Mouse (Mus musculus): Measurements from ENCODE around the gene Zbtb8a.
"Not testable (repeated sequence)": the region's sequence is repeated elsewhere in the genome, so short reads cannot be mapped to it uniquely, and the experiment has no call there.

The Zbtb8a gene

GRCm38 (mm10) chr4:129377601-129378390 is at the start of gene Zbtb8a:
Gene Zbtb8a, minus strand, starts transcription at chr4:129378116.
- peak; percentile 36 for DNase-seq

GRCm38 (mm10) chr4:129418321-129418720 is 40.4 kb upstream of the Zbtb8a start:
- DNase-seq = no peak

- no peak for DNase-seq
Measured at GRCm38 (mm10) chr4:129416478-129416877, 38.6 kb upstream of the Zbtb8a start.

- DNase-seq = no peak
Measured at GRCm38 (mm10) chr4:129415892-129416291, 38.0 kb upstream of the Zbtb8a start.

GRCm38 (mm10) chr4:129410991-129411390 is 33.1 kb upstream of the Zbtb8a start:
- DNase-seq = no peak

GRCm38 (mm10) chr4:129410532-129410931 is 32.6 kb upstream of the Zbtb8a start:
- DNase-seq = not testable (repeated sequence)

GRCm38 (mm10) chr4:129406447-129406846 is 28.5 kb upstream of the Zbtb8a start:
- DNase-seq = peak; percentile 13

GRCm38 (mm10) chr4:129399813-129400212 is 21.9 kb upstream of the Zbtb8a start:
- no peak for DNase-seq

GRCm38 (mm10) chr4:129396960-129397359 is 19.0 kb upstream of the Zbtb8a start:
- DNase-seq = no peak

- DNase-seq = no peak
Measured at GRCm38 (mm10) chr4:129394089-129394870, 16.4 kb upstream of the Zbtb8a start.

- no peak for DNase-seq
Measured at GRCm38 (mm10) chr4:129390936-129391557, 13.1 kb upstream of the Zbtb8a start.

GRCm38 (mm10) chr4:129390216-129390743 is 12.4 kb upstream of the Zbtb8a start:
- DNase-seq = no peak

- no peak for DNase-seq
Measured at GRCm38 (mm10) chr4:129388404-129388803, 10.5 kb upstream of the Zbtb8a start.

- no peak for DNase-seq
Measured at GRCm38 (mm10) chr4:129386989-129387388, 9.1 kb upstream of the Zbtb8a start.

GRCm38 (mm10) chr4:129386269-129386946 is 8.5 kb upstream of the Zbtb8a start:
- no peak for DNase-seq

- DNase-seq = no peak
Measured at GRCm38 (mm10) chr4:129385685-129386084, 7.8 kb upstream of the Zbtb8a start.

GRCm38 (mm10) chr4:129384440-129384839 is 6.5 kb upstream of the Zbtb8a start:
- DNase-seq = no peak

GRCm38 (mm10) chr4:129383586-129383985 is 5.7 kb upstream of the Zbtb8a start:
- DNase-seq = no peak

- DNase-seq = no peak
Measured at GRCm38 (mm10) chr4:129382488-129382887, 4.6 kb upstream of the Zbtb8a start.

- DNase-seq = no peak
Measured at GRCm38 (mm10) chr4:129382029-129382428, 4.1 kb upstream of the Zbtb8a start.

GRCm38 (mm10) chr4:129381148-129381547 is 3.2 kb upstream of the Zbtb8a start:
- no peak for DNase-seq

GRCm38 (mm10) chr4:129379805-129380204 is 1.9 kb upstream of the Zbtb8a start:
- DNase-seq = no peak
